Mouse (Mus musculus): ENCODE results near the gene Rprd1b.

GRCm38 (mm10) chr2:158084486-158084885 is 56.2 kb downstream of the Rprd1b start:
- TF ChIP-seq GATA1 (IDR thresholded peaks at IDR 0.05; ENCODE audit: borderline replicate concordance, low read length) (no peak), FLI1 (IDR thresholded peaks at IDR 0.05; ENCODE audit: low read length) (no peak)
